Mouse (Mus musculus) adrenal gland, postnatal 10 days (tissue): ENCODE measurements around the gene Sytl1. TPM values are rescaled to one million over a fixed set of nuclear protein-coding genes. Genes with fewer than 3 reads are reported as not detected.

Source experiments
- DNase-seq: peaks from one replicate; pipeline ENCODE4 v3.0.0; 2021; ENCODE audit warnings: mixed read lengths
- long read RNA-seq, 2 experiments: library from polyadenylated mRNA; stranded (forward); transcript quantifications; one replicate each; pipeline ENCODE4 v2.0.0; 2021
- total RNA-seq, 2 experiments: library from RNA; stranded (reverse); gene quantifications; 2 replicates each; pipeline ENCODE4 v1.2.3; 2021

Gene Sytl1
- 1 to 10 TPM; 5.2 to 6.3 TPM for total RNA-seq
- long read RNA-seq, experiment 1, transcript Sytl1-201 (15 exons, 1,951 nt), result major isoform, 6 of 9 reads
- long read RNA-seq, experiment 1, partial matches to known transcripts, result 0 of 9 reads
- long read RNA-seq, experiment 1, other reads (novel, unspliced or antisense), result 3 of 9 reads
- long read RNA-seq, experiment 2, partial matches to known transcripts, result 0 of 4 reads
- long read RNA-seq, experiment 2, other reads (novel, unspliced or antisense), result 0 of 4 reads

- DNase-seq, result no peak
These were observed at the start of gene Sytl1 for GRCm38 (mm10) chr4:133262882-133263281. Gene Sytl1 (minus strand): TSS chr4:133263113.

- DNase-seq, result peak; percentile 94
These were observed 47.0 kb upstream of the Sytl1 start for GRCm38 (mm10) chr4:133309948-133310347.

DNA sequence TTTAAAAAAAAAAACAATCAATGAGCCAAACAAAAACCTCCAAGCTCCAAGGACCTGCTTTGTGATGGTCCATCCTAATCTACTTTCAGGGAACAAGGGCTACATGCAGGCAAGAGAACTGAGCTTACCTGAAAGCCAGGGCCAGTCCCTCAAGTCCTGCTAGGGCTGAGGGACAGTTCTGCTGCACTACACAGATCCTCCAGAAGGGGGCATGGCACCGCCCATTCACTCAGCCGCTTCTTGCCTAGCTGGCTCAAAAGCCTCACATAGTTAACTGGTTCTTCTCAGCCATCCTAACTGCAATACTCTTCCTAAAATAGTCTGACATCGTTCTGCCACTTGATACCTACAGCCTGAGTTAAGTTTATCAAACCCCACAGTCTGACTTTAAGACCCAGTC, 44.4 kb upstream of the Sytl1 start:
- DNase-seq, result peak; percentile 80

DNA sequence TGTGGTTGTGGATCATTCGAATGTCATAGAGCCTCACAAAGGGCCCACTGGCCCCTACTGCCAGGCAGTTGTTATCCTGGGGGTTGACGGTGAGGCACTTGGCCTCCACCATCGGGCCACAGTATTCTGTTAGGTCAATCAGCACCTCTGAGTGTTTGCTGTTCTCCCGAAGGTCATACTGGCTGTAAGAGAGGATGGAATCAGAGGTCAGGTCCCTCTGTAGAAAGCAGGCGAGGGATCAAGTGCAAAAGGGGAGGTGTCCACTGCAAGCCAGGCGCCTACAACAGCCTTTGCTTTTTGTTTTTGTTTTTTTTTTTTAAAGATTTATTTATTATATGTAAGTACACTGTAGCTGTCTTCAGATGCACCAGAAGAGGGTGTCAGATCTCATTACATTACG, 42.9 kb upstream of the Sytl1 start:
- DNase-seq, result no peak

- no peak for DNase-seq
These were observed 41.9 kb upstream of the Sytl1 start for GRCm38 (mm10) chr4:133304770-133305169.

DNA sequence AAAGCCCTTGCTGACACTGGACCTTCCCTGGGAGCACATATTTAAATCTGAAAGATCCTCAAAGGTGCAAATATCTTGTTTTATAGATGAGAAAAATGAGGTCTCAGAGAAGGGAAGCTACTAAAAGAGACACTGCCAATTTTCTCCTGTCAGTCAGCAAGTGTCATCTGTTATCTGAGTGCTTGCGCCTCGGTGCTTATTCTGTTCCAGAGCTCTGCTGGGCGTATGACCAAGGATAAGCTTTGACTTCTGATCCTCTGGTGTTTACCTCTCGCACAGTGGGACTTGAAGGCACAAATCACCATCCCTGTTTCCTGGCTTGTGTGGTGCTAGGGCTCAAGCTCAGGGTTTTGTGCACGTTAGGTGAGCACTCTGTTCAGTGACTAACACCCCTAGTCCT, 39.8 kb upstream of the Sytl1 start:
- no peak for DNase-seq

- DNase-seq, result peak; percentile 83
These were observed 38.9 kb upstream of the Sytl1 start for GRCm38 (mm10) chr4:133301802-133302201.

DNA sequence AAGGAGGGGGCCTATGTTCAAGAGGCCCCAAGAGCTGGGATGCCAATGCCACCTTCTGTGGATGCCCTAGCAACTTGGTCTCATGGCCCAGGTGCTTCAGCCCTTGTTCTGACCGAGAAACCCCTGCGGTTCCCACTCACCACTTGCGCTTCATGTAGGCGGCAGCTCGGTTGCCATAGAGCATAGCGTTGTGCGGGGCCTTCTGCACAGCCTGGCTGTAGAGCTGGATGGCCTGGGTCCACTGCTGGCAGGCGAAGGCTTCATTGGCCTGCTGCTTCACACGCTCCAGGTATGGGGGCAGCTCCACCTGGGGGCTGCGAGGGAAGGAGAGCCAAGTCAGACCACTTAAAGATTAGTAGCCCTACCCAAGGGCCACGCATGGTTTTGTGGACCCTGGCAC, 37.5 kb upstream of the Sytl1 start:
- DNase-seq, result no peak

GRCm38 (mm10) chr4:133299701-133300100, 36.8 kb upstream of the Sytl1 start:
- DNase-seq, result no peak

DNA sequence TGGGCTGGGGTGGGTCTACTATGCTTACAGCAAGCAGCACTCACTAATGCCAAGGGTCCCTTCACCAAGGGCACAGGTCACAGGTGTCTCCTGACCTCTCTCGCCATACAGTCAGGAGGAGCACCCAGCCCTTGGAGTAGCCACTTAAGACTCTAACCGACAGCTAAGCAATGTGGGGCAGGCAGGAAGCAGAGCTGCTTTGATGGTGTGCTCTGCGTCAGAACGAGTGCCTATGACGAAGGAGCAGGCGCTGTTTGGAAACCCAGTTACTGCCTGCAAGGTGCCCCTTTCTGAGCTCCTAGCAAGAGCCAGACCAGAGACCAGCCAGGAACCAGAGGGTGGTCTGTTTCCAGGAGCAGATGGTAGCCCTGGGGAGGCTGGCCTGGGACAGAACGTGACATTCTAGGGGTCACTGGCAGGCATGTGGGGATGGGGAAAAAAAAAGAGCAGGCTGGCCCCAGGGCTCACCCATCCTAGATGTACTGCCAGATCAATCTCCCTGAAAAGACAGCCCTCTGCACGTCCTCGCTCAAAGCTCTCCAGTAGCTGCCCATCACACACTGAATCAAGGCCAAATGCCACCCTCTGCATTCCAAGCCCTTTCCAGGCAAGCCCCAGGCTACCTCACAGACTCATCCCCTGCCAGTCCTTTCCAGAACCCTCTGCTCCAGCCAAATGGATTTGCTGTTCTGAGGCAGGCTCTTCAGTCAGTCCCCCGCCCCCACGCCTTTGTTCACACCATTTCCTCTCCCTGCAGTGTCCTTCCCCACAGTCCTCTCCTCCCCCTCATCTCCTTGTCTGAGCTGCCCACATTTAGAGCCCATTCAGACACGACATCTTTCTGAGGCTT, 35.8 kb upstream of the Sytl1 start:
- peak; percentile 56 for DNase-seq

DNA sequence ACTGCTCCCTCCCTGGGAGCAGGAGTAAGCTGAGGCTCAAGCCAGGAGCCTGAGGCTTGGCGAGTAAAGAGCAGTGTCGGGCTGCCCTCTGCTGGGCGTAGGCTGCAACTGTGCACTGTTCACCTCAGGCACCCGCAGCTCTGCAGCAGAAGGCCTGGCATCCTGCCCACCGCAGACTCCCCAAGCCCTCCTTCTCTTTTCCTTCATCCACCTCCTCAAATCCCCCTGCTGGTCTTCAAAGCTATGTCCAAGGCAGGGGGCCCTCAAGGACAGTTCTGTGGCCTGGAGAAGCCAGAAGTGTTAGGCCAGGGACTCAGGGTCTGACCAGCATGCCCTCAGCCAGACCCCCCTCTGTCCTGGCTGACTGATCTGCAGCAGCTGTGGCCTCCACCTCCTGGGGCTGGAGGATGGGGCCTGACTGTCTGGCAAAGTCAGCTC, 34.9 kb upstream of the Sytl1 start:
- peak; percentile 87 for DNase-seq

DNA sequence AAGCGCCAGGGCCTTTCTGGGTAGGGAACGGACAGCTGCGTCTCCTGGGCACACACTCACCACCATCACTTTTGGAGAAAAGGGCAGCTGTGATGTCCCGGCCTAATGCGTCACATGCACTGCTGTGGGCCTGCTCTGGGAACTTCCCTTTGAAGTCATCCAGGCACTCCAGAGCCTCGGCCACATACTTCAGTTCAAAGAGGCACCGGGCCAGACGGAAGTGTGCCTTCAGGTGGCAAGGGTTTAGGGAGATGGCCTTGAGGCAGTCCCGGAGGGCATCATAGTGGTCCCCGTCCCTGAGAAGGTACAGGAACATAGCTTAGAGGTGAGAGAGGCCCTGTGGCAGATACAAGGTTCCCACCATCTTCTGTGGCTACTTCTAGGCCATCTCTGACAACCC, 34.4 kb upstream of the Sytl1 start:
- DNase-seq, result no peak

GRCm38 (mm10) chr4:133294084-133294483, 31.2 kb upstream of the Sytl1 start:
- no peak for DNase-seq

GRCm38 (mm10) chr4:133292901-133293843, 30.3 kb upstream of the Sytl1 start:
- no peak for DNase-seq

- DNase-seq, result no peak
These were observed 29.5 kb upstream of the Sytl1 start for GRCm38 (mm10) chr4:133292405-133292804.

DNA sequence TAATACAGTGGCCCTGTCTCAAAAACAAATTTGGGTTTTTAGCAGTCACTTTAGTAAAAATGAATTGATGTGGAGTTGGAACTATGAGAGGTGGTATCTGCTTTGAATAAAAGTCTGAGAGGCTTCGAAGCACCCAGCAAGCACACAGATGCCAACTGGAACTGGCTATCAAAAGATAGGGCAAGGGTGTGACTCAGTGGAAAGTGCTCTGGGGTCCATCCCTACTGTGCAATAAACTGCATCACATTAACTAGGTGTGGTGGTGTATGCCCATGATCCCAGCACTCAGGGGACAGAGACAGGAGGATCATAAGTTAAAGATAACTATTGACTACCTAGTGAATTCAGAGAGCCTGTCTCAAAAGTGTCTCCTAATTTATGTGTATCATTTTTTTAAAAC, 28.3 kb upstream of the Sytl1 start:
- no peak for DNase-seq

GRCm38 (mm10) chr4:133286476-133287077, 23.7 kb upstream of the Sytl1 start:
- DNase-seq, result no peak

DNA sequence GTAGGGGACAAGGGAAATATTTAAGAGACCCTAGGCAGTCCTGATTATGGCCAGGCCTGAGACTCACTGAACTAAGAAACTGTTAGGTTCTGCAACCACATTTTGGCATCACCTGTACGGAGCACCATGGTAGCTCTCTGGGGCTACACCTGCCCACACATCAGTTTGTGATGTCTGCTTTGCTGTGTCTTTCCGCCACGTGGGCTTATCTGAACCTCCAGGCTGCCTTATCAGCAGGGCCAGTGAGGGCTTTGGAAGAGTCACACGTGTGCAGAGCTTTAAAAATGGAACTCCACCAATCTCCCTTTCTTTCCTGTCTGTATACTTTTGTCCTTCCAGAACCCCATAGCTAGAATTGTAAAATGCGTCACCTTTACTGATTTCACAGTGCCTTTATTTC, 23.0 kb upstream of the Sytl1 start:
- no peak for DNase-seq

GRCm38 (mm10) chr4:133285299-133285698, 22.4 kb upstream of the Sytl1 start:
- no peak for DNase-seq

- no peak for DNase-seq
These were observed 19.7 kb upstream of the Sytl1 start for GRCm38 (mm10) chr4:133282656-133283055.

DNA sequence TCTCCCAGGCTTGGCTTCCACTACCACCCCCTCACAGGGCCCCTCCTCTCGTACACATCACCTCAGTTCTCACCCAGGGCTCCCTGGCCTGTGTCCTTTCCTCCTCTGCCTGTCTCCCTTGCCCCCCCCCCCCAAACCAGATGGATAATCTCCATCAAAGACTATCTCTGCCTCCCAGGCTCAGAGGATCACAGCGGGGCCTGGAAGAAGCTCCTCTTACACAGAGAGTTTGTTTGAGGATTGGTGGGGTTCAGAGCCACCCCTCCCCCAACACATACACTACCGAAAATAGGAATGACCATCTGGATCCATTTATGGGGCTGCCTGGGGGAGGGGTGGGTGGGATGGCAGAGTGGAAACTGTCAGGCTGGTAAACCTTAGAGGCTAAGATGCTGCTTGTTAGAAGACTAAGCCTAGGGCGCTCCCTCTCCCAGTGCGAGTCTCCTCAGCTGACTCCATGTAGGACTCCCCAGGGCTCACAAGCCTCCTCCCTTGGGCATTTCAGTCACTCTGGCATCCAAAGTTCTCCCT, 19.1 kb upstream of the Sytl1 start:
- DNase-seq, result peak; percentile 43

GRCm38 (mm10) chr4:133281513-133281912, 18.6 kb upstream of the Sytl1 start:
- DNase-seq, result no peak
